ENCODE assay signal across 35 mouse cellular contexts in genomic region chr16:13992518-13993248, GRCm38 (mm10). TPM values are rescaled to one million over a fixed set of nuclear protein-coding genes. Genes with fewer than 3 reads are reported as not detected.
DNase-seq lines count a peak whose midpoint lies in the region; ATAC-seq and TF ChIP-seq lines count a peak whose summit lies in the region.
"Had no signal": no experiment of that assay in that cellular context is flagged by ENCODE, and none has a peak within 500 bp of the region (broad histone marks: within the 10 kb centered on the region; RNA-seq: fewer than 3 reads in every experiment).

No protein-coding gene starts in this region.

- no peaks in the 10 kb centered on the region for H3K27me3 ChIP-seq in midbrain, embryonic 13.5 days
- H3K27me3 ChIP-seq: CH12.LX; embryonic facial prominence, embryonic 12.5 days; embryonic facial prominence, embryonic 15.5 days; forebrain, embryonic 12.5 days; forebrain, embryonic 15.5 days had no signal

- H3K27ac ChIP-seq in olfactory bulb, adult 2 months (ENCODE audit: insufficient read depth, low read depth, low read length) = peak overlapping the region; percentile 24; the same call in 1 of the 2 replicates
- H3K27ac ChIP-seq in midbrain, embryonic 13.5 days = no peak overlapping the region
- H3K27ac ChIP-seq: embryonic facial prominence, embryonic 12.5 days; embryonic facial prominence, embryonic 15.5 days; forebrain, embryonic 12.5 days; forebrain, embryonic 15.5 days; gastrocnemius, adult 2 months; heart, embryonic 15.5 days; hindbrain, embryonic 14.5 days had no signal

- 0 out of 2 replicates have a peak, but pooled peaks have one; percentile 26 for ATAC-seq in frontal cortex, adult (ENCODE audit: low TSS enrichment)
- no peak for ATAC-seq in midbrain, embryonic 13.5 days
- no peak for ATAC-seq in megakaryocyte-erythroid progenitor cell, adult 5-6 weeks (replicated peaks; ENCODE audit: low FRiP score, low TSS enrichment, poor library complexity, severe bottlenecking)
- ATAC-seq: activated CD4-positive, CD25-positive, alpha-beta regulatory T cell, adult 4 months; forebrain, embryonic 15.5 days; intestine, postnatal 0 days had no signal

- H3K4me3 ChIP-seq in olfactory bulb, adult 2 months (ENCODE audit: insufficient read depth, low read depth, low read length) = no peak overlapping the region
- H3K4me3 ChIP-seq in lung, adult 2 months (replicated peaks; ENCODE audit: extremely low read depth, low read depth, low read length) = no peak overlapping the region
- H3K4me3 ChIP-seq in midbrain, embryonic 13.5 days (replicated peaks) = no peak overlapping the region
- H3K4me3 ChIP-seq: embryonic facial prominence, embryonic 12.5 days; embryonic facial prominence, embryonic 15.5 days; erythroblast, embryonic 14.5 days; forebrain, embryonic 12.5 days; forebrain, embryonic 15.5 days; gastrocnemius, adult 2 months; heart, embryonic 12.5 days; heart, embryonic 15.5 days had no signal

- no peaks in the 10 kb centered on the region for H3K9me3 ChIP-seq in midbrain, embryonic 13.5 days
- H3K9me3 ChIP-seq: embryonic facial prominence, embryonic 12.5 days; embryonic facial prominence, embryonic 15.5 days; forebrain, embryonic 12.5 days; forebrain, embryonic 15.5 days; G1E; heart, embryonic 12.5 days; heart, embryonic 15.5 days had no signal

- 64% methylated on average over 11 of the region's 11 CpGs for WGBS in olfactory bulb, adult 2 months
- WGBS in lung, adult 2 months = 79% methylated on average over 11 of the region's 11 CpGs
- WGBS in midbrain, embryonic 13.5 days = 87% methylated on average over 11 of the region's 11 CpGs

- no peak overlapping the region for H3K4me2 ChIP-seq in midbrain, embryonic 13.5 days (replicated peaks)
- H3K4me2 ChIP-seq: embryonic facial prominence, embryonic 12.5 days; embryonic facial prominence, embryonic 15.5 days; forebrain, embryonic 12.5 days; forebrain, embryonic 15.5 days; heart, embryonic 12.5 days; heart, embryonic 15.5 days; hindbrain, embryonic 14.5 days had no signal

- no peak overlapping the region for H3K9ac ChIP-seq in midbrain, embryonic 13.5 days (replicated peaks)
- H3K9ac ChIP-seq: embryonic facial prominence, embryonic 12.5 days; embryonic facial prominence, embryonic 15.5 days; forebrain, embryonic 12.5 days; forebrain, embryonic 15.5 days; heart, embryonic 12.5 days; heart, embryonic 15.5 days; hindbrain, embryonic 14.5 days had no signal

- no peak for DNase-seq in frontal cortex, postnatal 14 days (ENCODE audit: low spot score in 2 of 2)
- DNase-seq in 416B (ENCODE audit: low read depth) (peak; percentile 72), NIH3T3 (ENCODE audit: low read depth) (peak; percentile 32)
- no peak for DNase-seq in lung, adult 2 months
- DNase-seq: adrenal gland, adult 8-10 months; adrenal gland, postnatal 36 days; cerebellum, adult 11 months; cerebellum, adult 2 months; cerebellum, adult 9-11 months; cerebellum, postnatal 25 days; gastrocnemius, adult 2 months; gastrocnemius, postnatal 14 days; heart, adult 11 months; heart, postnatal 10 days; heart, postnatal 36 days had no signal

- H3K4me1 ChIP-seq in olfactory bulb, adult 2 months (ENCODE audit: control insufficient read depth, insufficient read depth, low read length) = peaks cover 3% of the 10 kb centered on the region; the same call in 1 of the 2 replicates
- no peaks in the 10 kb centered on the region for H3K4me1 ChIP-seq in lung, adult 2 months (ENCODE audit: control insufficient read depth, insufficient read depth, low read length)
- H3K4me1 ChIP-seq in midbrain, embryonic 13.5 days (replicated peaks) = peaks cover 20% of the 10 kb centered on the region
- H3K4me1 ChIP-seq: embryonic facial prominence, embryonic 15.5 days; heart, embryonic 12.5 days; heart, embryonic 15.5 days had no signal

- no peak for TF ChIP-seq POLR2A in olfactory bulb, adult 2 months (IDR thresholded peaks at IDR 0.05; ENCODE audit: insufficient read depth, low read depth, low read length)
- TF ChIP-seq POLR2A in lung, adult 2 months (IDR thresholded peaks at IDR 0.05; ENCODE audit: borderline replicate concordance, extremely low read depth, low read depth, low read length) = no peak

- TF ChIP-seq CTCF in olfactory bulb, adult 2 months (IDR thresholded peaks at IDR 0.05; ENCODE audit: insufficient read depth, low read depth, low read length) = no peak
- TF ChIP-seq CTCF in lung, adult 2 months (IDR thresholded peaks at IDR 0.05; ENCODE audit: insufficient read depth, low read length) = no peak

- H3K36me3 ChIP-seq in midbrain, embryonic 13.5 days = peaks cover 5% of the 10 kb centered on the region; the same call in 1 of the 2 replicates
- H3K36me3 ChIP-seq: embryonic facial prominence, embryonic 12.5 days; embryonic facial prominence, embryonic 15.5 days; forebrain, embryonic 12.5 days; G1E; heart, embryonic 12.5 days; heart, embryonic 15.5 days had no signal

RNA-seq across cellular contexts. Expression of gene Ifitm7, which starts 6.0 kb away (rescaled TPM):
- polyA plus RNA-seq in olfactory bulb, adult 2 months (2012; ENCODE audit: insufficient read depth, insufficient read length, low replicate concordance, missing spikeins) = not detected in 2 replicates
- not detected in 2 replicates for polyA plus RNA-seq in lung, adult 2 months (2012; rRNA removed)
- 1.9 and 2.0 TPM in 2 replicates for polyA plus RNA-seq in midbrain, embryonic 13.5 days (2015; fragmentation: Nextera tagmentation; extraction: Ambion mirVana)
- not detected in 2 replicates for total RNA-seq in megakaryocyte-erythroid progenitor cell, adult 5-6 weeks (2014; fragmentation: Nextera tagmentation)
- not detected in 2 replicates for total RNA-seq in megakaryocyte-erythroid progenitor cell, adult 5-6 weeks (2017)
- total RNA-seq: adrenal gland, postnatal 36 days; CH12.LX; gastrocnemius, adult 2 months; gastrocnemius, postnatal 14 days; gastrocnemius, postnatal 4 days; heart, adult 8-10 months; heart, postnatal 10 days; heart, postnatal 36 days had no signal
- polyA plus RNA-seq: activated CD4-positive, CD25-positive, alpha-beta regulatory T cell, adult 4 months; erythroblast, embryonic 14.5 days; G1E; heart, embryonic 15.5 days; intestine, embryonic 14.5 days; intestine, postnatal 0 days had no signal

RNA-seq across cellular contexts. Expression of gene 2900011O08Rik, which starts 6.3 kb away (rescaled TPM):
- polyA plus RNA-seq in olfactory bulb, adult 2 months (2012; ENCODE audit: insufficient read depth, insufficient read length, low replicate concordance, missing spikeins) = 782 TPM in 1 of 2 replicates, not detected in the other
- polyA plus RNA-seq in lung, adult 2 months (2012; rRNA removed) = 0.20 TPM in 1 of 2 replicates, not detected in the other
- 111 and 122 TPM in 2 replicates for polyA plus RNA-seq in midbrain, embryonic 13.5 days (2015; fragmentation: Nextera tagmentation; extraction: Ambion mirVana)
- total RNA-seq in megakaryocyte-erythroid progenitor cell, adult 5-6 weeks (2014; fragmentation: Nextera tagmentation) = not detected in 2 replicates
- 3.3 TPM in 1 of 2 replicates, not detected in the other for total RNA-seq in megakaryocyte-erythroid progenitor cell, adult 5-6 weeks (2017)
- total RNA-seq: CH12.LX; common myeloid progenitor, adult 5-6 weeks; gastrocnemius, adult 2 months; heart, postnatal 10 days; heart, postnatal 36 days had no signal
- polyA plus RNA-seq: erythroblast, embryonic 14.5 days; G1E had no signal

Comparison
In these comparisons a context has a peak if more than half of its experiments do, and no peak if none do; other contexts are left out.
1. DNase-seq: peak in 416B (single experiment) and NIH3T3 (single experiment); none in frontal cortex, postnatal 14 days (0 of 2) and lung, adult 2 months (single experiment).